In the genomic region with DNA sequence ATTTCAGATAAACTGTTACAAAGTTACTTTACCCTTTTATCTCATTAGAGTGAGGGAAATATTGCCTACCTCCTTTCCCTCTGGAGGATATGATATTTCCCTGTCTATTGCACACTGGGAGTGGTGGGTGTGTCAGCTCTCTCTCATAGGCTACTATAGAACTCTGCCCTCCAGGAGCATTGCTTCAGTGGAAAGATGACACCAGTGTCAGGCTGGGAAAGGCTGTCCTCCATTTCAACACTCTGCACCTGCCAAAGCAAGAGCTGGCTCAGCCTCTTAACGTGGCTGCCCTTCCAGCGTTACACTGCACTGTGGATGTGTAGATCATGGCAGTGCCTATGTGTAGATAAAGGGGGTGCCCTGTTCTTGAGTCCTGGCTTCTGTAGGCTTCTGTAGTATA, we compare ENCODE assay signal across 26 mouse cellular contexts. TPM values are rescaled to one million over a fixed set of nuclear protein-coding genes. Genes with fewer than 3 reads are reported as not detected.
A peak's percentile ranks its signal among the peaks of the same experiment; 100 is the strongest.
DNase-seq lines count a peak whose midpoint lies in the region; TF ChIP-seq lines count a peak whose summit lies in the region.
"Had no signal": no experiment of that assay in that cellular context is flagged by ENCODE, and none has a peak within 500 bp of the region (broad histone marks: within the 10 kb centered on the region; RNA-seq: fewer than 3 reads in every experiment).

No protein-coding gene starts in this region.

- no peak overlapping the region for H3K4me2 ChIP-seq in myocyte (ENCODE audit: low read depth)
- H3K4me2 ChIP-seq: embryonic facial prominence, embryonic 13.5 days; forebrain, embryonic 13.5 days; heart, embryonic 12.5 days; hindbrain, embryonic 13.5 days; liver, embryonic 12.5 days; midbrain, embryonic 15.5 days had no signal

- H3K79me2 ChIP-seq in liver, adult 2 months (ENCODE audit: control insufficient read depth, insufficient read depth, low read length): no peaks in the 10 kb centered on the region
- no peaks in the 10 kb centered on the region for H3K79me2 ChIP-seq in myocyte (ENCODE audit: control insufficient read depth, insufficient read depth)

- no peak overlapping the region for H3K27ac ChIP-seq in liver, adult 2 months (replicated peaks; ENCODE audit: insufficient read depth, low read depth, low read length)
- H3K27ac ChIP-seq: embryonic facial prominence, embryonic 13.5 days; forebrain, embryonic 13.5 days; heart, adult 2 months; hindbrain, embryonic 13.5 days; liver, embryonic 12.5 days; macrophage; midbrain, embryonic 15.5 days had no signal

- no peaks in the 10 kb centered on the region for H3K36me3 ChIP-seq in liver, adult 2 months (ENCODE audit: control insufficient read depth, insufficient read depth, low read length)
- peaks cover 3% of the 10 kb centered on the region for H3K36me3 ChIP-seq in myocyte (ENCODE audit: control insufficient read depth, insufficient read depth)
- H3K36me3 ChIP-seq: heart, embryonic 12.5 days; liver, embryonic 12.5 days; midbrain, embryonic 15.5 days had no signal

- 50% methylated on average over 2 of the region's 2 CpGs for WGBS in liver, adult 2 months

- H3K4me1 ChIP-seq in liver, adult 2 months (ENCODE audit: control insufficient read depth, insufficient read depth, low read length): peaks cover 6% of the 10 kb centered on the region; the same call in 1 of the 2 replicates
- H3K4me1 ChIP-seq: forebrain, embryonic 13.5 days; midbrain, embryonic 15.5 days had no signal

- no peak for TF ChIP-seq POLR2A in liver, adult 2 months (IDR thresholded peaks at IDR 0.05; ENCODE audit: extremely low read depth, insufficient read depth, low read length)
- no peak for TF ChIP-seq POLR2A in myocyte (IDR thresholded peaks at IDR 0.05; ENCODE audit: insufficient read length, low read depth)

- no peaks in the 10 kb centered on the region for H3K27me3 ChIP-seq in liver, adult 2 months (ENCODE audit: control insufficient read depth, insufficient read depth, low read length)
- H3K27me3 ChIP-seq in myocyte (ENCODE audit: control insufficient read depth, insufficient read depth, insufficient read length): no peaks in the 10 kb centered on the region
- H3K27me3 ChIP-seq: embryonic facial prominence, embryonic 13.5 days; forebrain, embryonic 13.5 days; heart, embryonic 12.5 days; hindbrain, embryonic 13.5 days; liver, embryonic 12.5 days; midbrain, embryonic 15.5 days had no signal

- H3K4me3 ChIP-seq in liver, adult 2 months (ENCODE audit: insufficient read depth, low read depth, low read length): no peak overlapping the region
- no peak overlapping the region for H3K4me3 ChIP-seq in myocyte
- H3K4me3 ChIP-seq: embryonic facial prominence, embryonic 13.5 days; forebrain, embryonic 13.5 days; heart, adult 2 months; heart, embryonic 12.5 days; hindbrain, embryonic 13.5 days; liver, embryonic 12.5 days; midbrain, embryonic 15.5 days had no signal

- no peak for TF ChIP-seq CTCF in liver, adult 2 months (IDR thresholded peaks at IDR 0.05; ENCODE audit: low read depth, low read length)

- H3ac ChIP-seq in myocyte (ENCODE audit: control insufficient read depth, insufficient read length): no peak overlapping the region

- peak; percentile 49 for DNase-seq in liver, adult 2 months (ENCODE audit: extremely low read depth, low read depth, low spot score)
- DNase-seq in liver: no peak
- DNase-seq in fat pad, adult 2 months (ENCODE audit: extremely low read depth, low read depth, low spot score): peak; percentile 55
- peak; percentile 59 for DNase-seq in gastrocnemius, postnatal 25 days
- no peak for DNase-seq in cerebellum, adult 9-11 months
- no peak for DNase-seq in layer of hippocampus, adult 9-10 months (ENCODE audit: low spot score)
- no peak for DNase-seq in left cerebral cortex, adult 18-20 months (ENCODE audit: low spot score in 2 of 2)
- DNase-seq: adrenal gland, adult 8-10 months; B cell, adult 2 months; cerebellum, adult 8-10 months; cerebellum, postnatal 36 days; heart, adult 2 months; heart, postnatal 4 days; kidney, adult 2 months; kidney, postnatal 10 days; layer of hippocampus, adult 9-11 months; lung, adult 18-20 months; lung, postnatal 10 days had no signal

- no peak overlapping the region for H3K9ac ChIP-seq in liver, adult 2 months (ENCODE audit: low read depth, low read length)
- H3K9ac ChIP-seq: embryonic facial prominence, embryonic 13.5 days; forebrain, embryonic 13.5 days; heart, embryonic 12.5 days; hindbrain, embryonic 13.5 days; liver, embryonic 12.5 days; midbrain, embryonic 15.5 days had no signal

TF ChIP-seq in myocyte, 11 proteins besides CTCF, POLR2A, EP300 and RAD21:
- TF ChIP-seq MYOD1 (IDR thresholded peaks at IDR 0.05; ENCODE audit: control insufficient read depth in 1 of 3, insufficient read length in 2 of 3, low read depth in 2 of 3) (peak; percentile 30 to 76 (median 38)), CEBPB (IDR thresholded peaks at IDR 0.05; ENCODE audit: insufficient read depth, poor library complexity, severe bottlenecking) (no peak), TCF3 (IDR thresholded peaks at IDR 0.05; ENCODE audit: insufficient read length, low read depth) (no peak), POLR2AphosphoS2 (IDR thresholded peaks at IDR 0.05; ENCODE audit: insufficient read length, low read depth) (no peak), SRF (IDR thresholded peaks at IDR 0.05; ENCODE audit: control insufficient read depth, insufficient read length, low read depth) (no peak), REST (IDR thresholded peaks at IDR 0.05; ENCODE audit: insufficient read depth, insufficient read length) (no peak), E2F4 (IDR thresholded peaks at IDR 0.05; ENCODE audit: insufficient read depth) (no peak), MAX (IDR thresholded peaks at IDR 0.05; ENCODE audit: low read depth) (no peak), USF1 (IDR thresholded peaks at IDR 0.05; ENCODE audit: low read depth) (no peak), TCF12 (IDR thresholded peaks at IDR 0.05; ENCODE audit: insufficient read depth, poor library complexity, severe bottlenecking) (no peak), MYOG (IDR thresholded peaks at IDR 0.05; ENCODE audit: control insufficient read depth in 1 of 3, insufficient read depth in 1 of 3, insufficient read length in 2 of 3, low read depth in 2 of 3) (peak in 1 of 3 experiments; percentile 26)

RNA-seq across cellular contexts. Expression of a gene that starts 19.9 kb away (rescaled TPM):
- total RNA-seq in liver, adult 2 months (2014; rRNA removed): 2.9 and 3.3 TPM in 2 replicates
- polyA plus RNA-seq in liver, adult 2 months (2012; rRNA removed): 2.2 and 4.6 TPM in 2 replicates
- total RNA-seq in gastrocnemius, postnatal 25 days (2021): 1 to 10 TPM; 6.0 to 6.7 TPM
- 6.4 TPM for polyA plus RNA-seq in myocyte (2012; fragmentation: generic; extraction: Trizol)
- 10 to 100 TPM; 44.9 to 45.1 TPM for total RNA-seq in left cerebral cortex, adult 18-20 months (2021)

RNA-seq across cellular contexts. Expression of a gene that starts 34.9 kb away (rescaled TPM):
- total RNA-seq in liver, adult 2 months (2014; rRNA removed): 1.7 and 2.8 TPM in 2 replicates
- polyA plus RNA-seq in liver, adult 2 months (2012; rRNA removed): 4.6 and 6.5 TPM in 2 replicates
- 1 to 10 TPM; 2.5 to 3.7 TPM for total RNA-seq in gastrocnemius, postnatal 25 days (2021)
- 10.7 TPM for polyA plus RNA-seq in myocyte (2012; fragmentation: generic; extraction: Trizol)
- total RNA-seq in left cerebral cortex, adult 18-20 months (2021): 1 to 10 TPM; 4.2 to 5.1 TPM

RNA-seq across cellular contexts. Expression of a gene that starts 34.9 kb away (rescaled TPM):
- total RNA-seq in liver, adult 2 months (2014; rRNA removed): 0.13 and 1.5 TPM in 2 replicates
- polyA plus RNA-seq in liver, adult 2 months (2012; rRNA removed): 0.91 and 1.8 TPM in 2 replicates
- total RNA-seq in gastrocnemius, postnatal 25 days (2021): 1 to 10 TPM in 1 of 2 experiments, under 1 TPM in 1; 0.41 to 1.2 TPM
- 1.1 TPM for polyA plus RNA-seq in myocyte (2012; fragmentation: generic; extraction: Trizol)
- 1 to 10 TPM in 1 of 2 experiments, not detected in 1; 1.3 TPM for total RNA-seq in left cerebral cortex, adult 18-20 months (2021)
- polyA plus RNA-seq: macrophage had no signal

RNA-seq across cellular contexts. Expression of a gene that starts 40.9 kb away (rescaled TPM):
- total RNA-seq in liver, adult 2 months (2014; rRNA removed): 0.37 and 1.7 TPM in 2 replicates
- polyA plus RNA-seq in liver, adult 2 months (2012; rRNA removed): 2.0 and 2.4 TPM in 2 replicates
- 1 to 10 TPM; 1.3 to 1.4 TPM for total RNA-seq in gastrocnemius, postnatal 25 days (2021)
- 0.58 TPM for polyA plus RNA-seq in myocyte (2012; fragmentation: generic; extraction: Trizol)
- total RNA-seq in left cerebral cortex, adult 18-20 months (2021): 1 to 10 TPM; 3.2 to 3.3 TPM

Comparison
In these comparisons a context has a peak if more than half of its experiments do, and no peak if none do; other contexts are left out.
1. DNase-seq: peak in liver, adult 2 months (single experiment), fat pad, adult 2 months (single experiment) and gastrocnemius, postnatal 25 days (single experiment); none in liver (single experiment), cerebellum, adult 9-11 months (single experiment), layer of hippocampus, adult 9-10 months (single experiment) and left cerebral cortex, adult 18-20 months (0 of 2).
2. RNA of a gene that starts 19.9 kb away (total RNA-seq): 44.9 to 45.1 TPM in left cerebral cortex, adult 18-20 months; 6.0 to 6.7 TPM in gastrocnemius, postnatal 25 days and 2.9 to 3.3 TPM in liver, adult 2 months; every median in the first group is over 4 times any median in the second.